Mouse (Mus musculus) E14TG2a.4 (cell line): ENCODE measurements around the gene Spa17.

ENCODE experiments used
- CTCF ChIP-seq: conservative IDR thresholded peaks from 2 replicates; pipeline ENCODE4 v1.5.1; 2014; ENCODE audit warnings: low read length
- POU5F1 ChIP-seq: IDR thresholded peaks from 2 replicates; pipeline ENCODE4 v1.6.1; 2014; ENCODE audit warnings: low read length, borderline replicate concordance

GRCm38 (mm10) chr9:37563805-37564204 lies 49.7 kb downstream of the Spa17 start:
- TF ChIP-seq CTCF (no peak), POU5F1 (no peak)
